Mouse (Mus musculus) erythroblast, embryonic 14.5 days (primary cell): ENCODE measurements around the gene Wdr72. TPM values are rescaled to one million over a fixed set of nuclear protein-coding genes. Genes with fewer than 3 reads are reported as not detected.

Experiments
- H3K27me3 ChIP-seq: 2 replicates; pipeline ENCODE4 v1.6.1; 2012; ENCODE audit warnings: inconsistent platforms; ENCODE audit not compliant: control insufficient read depth
- H3K36me3 ChIP-seq: 2 replicates; pipeline ENCODE4 v1.6.1; 2012; ENCODE audit warnings: mild to moderate bottlenecking, inconsistent platforms; ENCODE audit not compliant: control insufficient read depth
- H3K4me1 ChIP-seq: 2 replicates; pipeline ENCODE4 v1.6.1; 2012; ENCODE audit warnings: inconsistent platforms; ENCODE audit not compliant: control insufficient read depth
- H3K4me3 ChIP-seq: replicated peaks from 2 replicates; pipeline ENCODE3; 2012; ENCODE audit warnings: moderate library complexity, mild to moderate bottlenecking, inconsistent platforms
- H3K9me3 ChIP-seq: 2 replicates; pipeline ENCODE4 v1.6.1; 2012; ENCODE audit warnings: low read length, inconsistent platforms, mixed read lengths; ENCODE audit not compliant: control insufficient read depth
- GATA1 ChIP-seq: IDR thresholded peaks from 2 replicates; pipeline ENCODE4 v1.6.1; 2012; ENCODE audit warnings: low read length, inconsistent platforms, mixed read lengths
- TAL1 ChIP-seq: IDR thresholded peaks from 3 replicates; pipeline ENCODE4 v1.6.1; 2012; ENCODE audit warnings: low read length, inconsistent platforms, mixed read lengths
- polyA plus RNA-seq: library from polyadenylated mRNA; stranded (reverse); fragments of >175 nt; gene quantifications from 2 replicates; pipeline ENCODE4 v1.2.3, GENCODE M21; 2012

Gene Wdr72
- polyA plus RNA-seq, 1 experiment, result not detected

DNA sequence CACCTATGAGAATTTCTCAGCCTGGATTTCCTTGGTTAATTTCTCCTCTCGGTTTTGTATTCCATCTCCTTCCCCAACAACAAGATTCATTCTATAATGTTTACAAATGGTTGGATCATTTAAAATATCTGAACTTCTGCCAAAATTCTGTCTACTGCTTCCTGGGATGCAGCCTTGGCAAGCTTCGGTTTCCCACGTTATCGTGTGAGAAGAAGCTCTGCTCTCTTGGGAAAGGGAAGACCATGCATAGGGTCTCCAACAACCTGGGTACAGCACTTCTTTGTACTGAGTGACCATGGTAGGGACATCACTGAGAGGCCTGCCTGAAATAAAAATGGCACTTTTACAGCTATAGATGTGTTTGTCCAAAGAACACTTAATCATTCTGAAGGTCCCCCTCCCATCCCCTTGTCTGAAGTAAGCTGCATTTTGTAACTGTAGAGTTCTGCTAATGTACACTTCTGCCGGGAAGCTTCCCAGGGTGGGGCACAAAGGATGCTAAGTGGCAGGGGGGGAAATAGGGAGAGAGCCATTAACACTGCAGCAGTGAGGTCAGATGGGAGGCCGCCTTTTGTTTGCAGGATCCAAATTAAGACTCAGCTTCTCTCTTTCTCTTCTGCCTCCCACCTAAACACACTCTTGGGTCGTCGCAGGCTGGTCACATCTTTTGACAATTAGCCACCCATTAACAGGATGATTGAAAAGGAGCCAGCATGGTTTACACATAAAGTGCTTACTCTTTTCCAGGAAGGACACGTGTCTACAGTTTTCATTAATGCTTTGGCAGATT lies 220.7 kb downstream of the Wdr72 start:
- TF ChIP-seq TAL1 (no peak), GATA1 (no peak)
- no peak overlapping the region for H3K4me3 ChIP-seq
- H3K4me1 ChIP-seq, result no peaks in the 10 kb centered on the region
- H3K27me3 ChIP-seq, result no peaks in the 10 kb centered on the region
- no peaks in the 10 kb centered on the region for H3K36me3 ChIP-seq
- peaks cover 2% of the 10 kb centered on the region; the same call in 1 of the 2 replicates for H3K9me3 ChIP-seq

DNA sequence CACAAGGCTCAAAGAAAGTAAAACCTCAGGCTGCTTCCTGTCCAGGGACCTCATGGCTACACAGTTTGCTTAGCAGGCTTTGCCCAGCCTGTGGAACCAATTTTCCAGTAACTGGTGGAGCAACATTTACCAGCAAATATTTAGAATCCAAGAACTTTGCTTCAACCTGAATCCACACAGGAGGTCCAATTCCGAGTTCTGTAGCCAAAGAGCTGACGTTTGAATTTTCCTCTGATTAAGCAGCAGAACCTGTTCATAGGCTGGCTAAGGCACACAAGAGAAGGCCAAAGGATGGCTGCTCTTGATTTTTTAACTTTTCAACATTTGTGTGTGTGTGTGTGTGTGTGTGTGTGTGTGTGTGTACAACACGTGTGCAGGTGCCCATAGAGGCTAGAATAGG lies 222.2 kb downstream of the Wdr72 start:
- H3K4me3 ChIP-seq, result no peak overlapping the region
- no peaks in the 10 kb centered on the region for H3K27me3 ChIP-seq
- TF ChIP-seq TAL1 (no peak), GATA1 (no peak)
- H3K4me1 ChIP-seq, result no peaks in the 10 kb centered on the region
- peaks cover 2% of the 10 kb centered on the region; the same call in 1 of the 2 replicates for H3K9me3 ChIP-seq
- no peaks in the 10 kb centered on the region for H3K36me3 ChIP-seq

Other genes starting within 250 kb of the Wdr72 start
- gene Unc13c, start 141.4 kb upstream of the Wdr72 start, polyA plus RNA-seq, result not detected in 2 replicates